Mouse (Mus musculus): ENCODE measurements around the gene Pkn2. TPM values are rescaled to one million over a fixed set of nuclear protein-coding genes. Genes with fewer than 3 reads are reported as not detected.

The Pkn2 gene
- polyA plus RNA-seq, 1 experiment: 57.9 TPM

DNA sequence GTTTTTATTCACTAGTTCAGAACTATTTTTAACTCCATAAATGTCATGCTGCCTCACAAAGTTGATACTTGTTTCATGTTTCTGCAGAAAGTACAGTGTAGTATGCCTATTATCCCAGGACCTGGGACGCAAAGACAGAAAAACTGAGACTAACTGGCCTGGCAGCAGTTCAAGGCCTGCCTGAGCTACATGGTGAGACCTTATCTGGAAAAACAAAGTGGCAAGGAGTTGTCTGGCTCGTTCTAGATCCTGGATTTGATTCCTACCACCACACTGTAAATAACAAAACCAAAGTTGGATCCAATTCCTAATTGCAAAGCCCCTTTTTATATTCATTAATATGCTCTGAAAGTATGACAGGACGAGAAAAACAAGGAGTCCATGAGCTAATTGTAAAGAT lies 25.0 kb downstream of the Pkn2 start:
- TF ChIP-seq GATA1 (IDR thresholded peaks at IDR 0.05; ENCODE audit: low read length): no peak

DNA sequence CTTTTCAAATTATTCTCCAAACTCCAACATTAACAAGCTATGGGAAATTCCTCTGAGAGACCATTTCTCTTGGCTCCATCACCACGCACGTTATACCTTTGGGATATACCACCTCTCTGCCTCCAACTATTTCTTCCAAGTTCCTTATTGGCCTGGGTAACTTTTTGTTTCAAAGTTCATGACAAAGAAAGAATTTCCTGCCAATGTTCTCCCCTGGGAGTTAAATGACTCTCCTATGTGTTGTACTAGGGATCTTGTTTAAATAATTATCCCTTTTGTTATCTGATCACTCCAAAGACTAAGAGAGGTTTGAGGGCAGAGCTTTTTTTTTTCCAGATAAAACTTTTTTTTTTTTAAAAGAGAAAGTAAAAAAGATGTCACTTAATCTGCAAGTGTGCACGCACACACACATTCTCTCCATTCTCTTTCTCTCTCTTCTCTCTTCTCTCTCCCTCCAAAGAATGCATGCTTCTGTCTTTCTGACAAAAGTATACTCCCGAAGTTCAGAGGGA lies 25.8 kb downstream of the Pkn2 start:
- TF ChIP-seq GATA1 (IDR thresholded peaks at IDR 0.05; ENCODE audit: low read length): no peak

DNA sequence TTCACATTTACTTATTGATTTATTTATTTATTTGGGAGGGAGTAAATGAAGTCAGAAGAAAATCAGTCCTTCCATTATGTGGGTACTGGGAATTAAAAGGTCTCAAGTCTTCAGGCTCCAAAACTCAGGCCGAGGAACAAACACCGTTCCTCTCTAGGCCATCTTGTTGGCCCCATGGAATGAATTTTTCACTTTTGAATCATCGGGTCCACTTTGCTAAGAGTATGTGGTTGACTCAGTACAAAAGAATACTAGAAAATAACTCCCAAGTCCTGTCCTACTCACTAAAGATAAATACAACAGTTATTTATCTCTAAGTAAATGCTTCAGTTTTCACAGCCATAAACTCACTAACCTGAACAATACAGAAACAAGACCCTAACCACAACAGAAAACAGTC lies 28.9 kb downstream of the Pkn2 start:
- no peak for TF ChIP-seq GATA1 (IDR thresholded peaks at IDR 0.05; ENCODE audit: low read length)

GRCm38 (mm10) chr3:142851631-142852030 lies 30.2 kb downstream of the Pkn2 start:
- no peak for TF ChIP-seq GATA1 (IDR thresholded peaks at IDR 0.05; ENCODE audit: low read length)

DNA sequence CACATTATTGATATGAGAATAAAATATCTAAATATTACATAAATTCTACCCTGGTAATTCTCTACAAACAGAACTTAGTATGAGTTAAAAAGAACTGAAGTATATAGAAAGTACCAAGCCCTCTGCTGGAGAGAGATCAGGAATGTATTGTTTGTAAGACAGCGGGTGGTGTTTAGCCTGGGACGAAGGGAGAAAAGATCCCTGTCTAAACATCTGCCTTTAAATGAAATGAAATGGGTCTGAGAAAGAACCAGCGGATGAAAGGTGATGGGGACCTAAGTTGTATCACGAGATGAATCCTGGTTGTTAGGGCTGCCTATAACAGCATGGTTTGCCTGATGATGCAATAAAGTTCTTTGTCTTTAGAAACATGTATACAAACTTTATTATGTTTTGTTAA lies 41.8 kb downstream of the Pkn2 start:
- no peak for TF ChIP-seq GATA1 (IDR thresholded peaks at IDR 0.05; ENCODE audit: low read length)

GRCm38 (mm10) chr3:142834761-142835160 lies 47.0 kb downstream of the Pkn2 start:
- TF ChIP-seq GATA1 (IDR thresholded peaks at IDR 0.05; ENCODE audit: low read length): peak; percentile 28

DNA sequence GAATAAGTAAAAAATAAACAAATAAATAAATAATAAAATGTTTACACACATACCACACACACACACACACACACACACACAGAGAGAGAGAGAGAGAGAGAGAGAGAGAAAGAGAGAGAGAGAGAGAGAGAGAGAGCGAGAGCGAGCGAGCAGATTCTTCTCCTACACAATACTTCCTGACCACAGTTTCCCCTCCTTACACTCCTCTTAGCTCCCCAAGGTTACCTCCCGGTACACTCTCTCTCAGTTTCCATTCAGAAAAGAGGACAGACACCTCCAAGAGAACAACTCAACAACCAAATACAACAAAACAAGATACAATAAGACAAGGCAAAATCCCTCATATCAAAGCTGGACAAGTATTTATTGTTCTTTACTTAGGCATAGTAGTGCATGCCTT lies 47.8 kb downstream of the Pkn2 start:
- TF ChIP-seq GATA1 (IDR thresholded peaks at IDR 0.05; ENCODE audit: low read length): no peak

DNA sequence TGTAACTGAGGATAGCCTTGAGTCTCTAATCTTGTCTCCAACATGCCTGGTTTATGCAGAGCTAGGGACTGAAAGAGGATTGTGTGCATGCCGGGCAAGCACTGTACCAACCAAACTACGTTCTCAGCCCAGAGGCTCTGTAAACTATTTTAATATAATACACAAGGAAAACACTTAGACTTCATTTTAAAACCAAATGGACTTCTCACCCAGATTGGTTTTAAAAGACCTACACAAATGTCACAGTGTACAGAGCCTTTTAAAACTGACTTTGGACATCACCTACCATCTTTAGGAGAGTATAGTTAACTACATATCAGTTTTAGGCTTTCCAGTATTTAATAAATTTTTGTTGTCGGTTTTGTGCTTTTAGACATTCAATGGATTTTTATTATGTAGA lies 48.9 kb downstream of the Pkn2 start:
- TF ChIP-seq GATA1 (IDR thresholded peaks at IDR 0.05; ENCODE audit: low read length): no peak

DNA sequence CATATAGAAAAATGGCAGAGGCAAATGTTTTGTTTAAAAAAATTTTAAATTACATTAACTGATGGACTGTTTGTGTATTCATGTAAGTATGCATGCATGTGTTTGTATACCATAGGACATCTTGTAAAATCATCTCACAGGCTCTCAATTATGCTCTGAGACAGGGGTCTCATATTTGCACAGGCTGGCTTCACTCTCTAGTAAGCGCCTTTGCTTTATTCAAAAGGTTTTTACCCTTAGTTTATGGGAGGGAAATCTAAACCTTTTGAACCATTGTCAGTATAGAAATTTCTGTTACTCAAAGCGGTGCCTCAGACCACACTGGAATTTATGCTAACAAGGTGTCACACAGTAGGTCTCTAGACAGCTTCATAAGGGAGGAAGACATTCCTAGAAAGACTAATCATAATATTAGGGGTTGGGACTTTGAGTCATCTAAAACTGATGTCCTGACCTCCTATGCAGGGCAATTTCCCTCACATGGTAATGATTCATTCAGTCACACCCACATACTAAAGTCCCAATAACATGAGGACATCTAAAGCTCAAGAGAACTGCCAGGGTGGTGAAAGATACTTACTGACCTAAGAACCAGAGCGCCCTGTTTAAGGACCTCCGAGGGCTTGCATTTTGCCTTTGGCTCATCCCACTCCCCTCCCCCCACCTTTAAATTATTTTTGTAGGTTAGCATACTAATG lies 55.2 kb downstream of the Pkn2 start:
- TF ChIP-seq GATA1 (IDR thresholded peaks at IDR 0.05; ENCODE audit: low read length): no peak

DNA sequence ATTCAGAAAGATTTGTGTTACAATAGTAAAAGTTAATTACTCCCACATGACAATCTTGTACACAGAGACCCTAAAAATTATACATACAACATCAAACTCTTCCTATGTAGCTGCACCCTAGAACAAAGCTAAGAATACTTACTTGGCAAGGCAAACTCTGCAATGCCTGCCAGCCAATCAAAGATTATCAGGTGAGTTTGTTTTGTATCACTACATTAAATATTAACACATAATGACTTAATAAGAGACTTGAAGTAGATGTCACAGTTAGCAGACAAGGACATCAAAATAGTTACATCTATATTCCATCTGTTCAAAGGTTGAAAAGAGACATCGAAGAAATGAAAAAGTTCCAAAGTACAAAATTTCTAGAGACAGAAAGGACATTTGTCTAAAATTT lies 58.2 kb downstream of the Pkn2 start:
- no peak for TF ChIP-seq GATA1 (IDR thresholded peaks at IDR 0.05; ENCODE audit: low read length)

- TF ChIP-seq GATA1 (IDR thresholded peaks at IDR 0.05; ENCODE audit: low read length): no peak
These were observed 64.3 kb downstream of the Pkn2 start for GRCm38 (mm10) chr3:142817506-142817905.

DNA sequence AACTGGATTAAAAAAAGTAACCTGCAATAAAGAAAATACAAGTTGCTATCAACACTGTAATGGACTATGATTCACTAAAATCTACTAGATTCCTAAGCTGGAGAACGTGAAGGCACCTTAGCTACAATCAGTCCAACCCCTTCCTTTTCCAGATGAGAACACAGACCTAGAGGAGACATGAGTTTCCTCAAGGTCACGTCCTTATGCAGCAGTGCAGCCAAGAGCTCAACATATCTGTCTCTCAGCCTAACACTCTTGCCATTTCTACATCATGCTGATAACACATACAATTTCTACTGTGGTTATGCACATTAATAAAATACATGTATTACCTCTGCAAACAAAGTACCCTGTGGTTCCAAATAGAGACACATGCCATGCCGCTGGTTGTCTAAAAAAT lies 70.2 kb downstream of the Pkn2 start:
- no peak for TF ChIP-seq GATA1 (IDR thresholded peaks at IDR 0.05; ENCODE audit: low read length)

GRCm38 (mm10) chr3:142795587-142795986 lies 86.2 kb downstream of the Pkn2 start:
- no peak for TF ChIP-seq GATA1 (IDR thresholded peaks at IDR 0.05; ENCODE audit: low read length)

DNA sequence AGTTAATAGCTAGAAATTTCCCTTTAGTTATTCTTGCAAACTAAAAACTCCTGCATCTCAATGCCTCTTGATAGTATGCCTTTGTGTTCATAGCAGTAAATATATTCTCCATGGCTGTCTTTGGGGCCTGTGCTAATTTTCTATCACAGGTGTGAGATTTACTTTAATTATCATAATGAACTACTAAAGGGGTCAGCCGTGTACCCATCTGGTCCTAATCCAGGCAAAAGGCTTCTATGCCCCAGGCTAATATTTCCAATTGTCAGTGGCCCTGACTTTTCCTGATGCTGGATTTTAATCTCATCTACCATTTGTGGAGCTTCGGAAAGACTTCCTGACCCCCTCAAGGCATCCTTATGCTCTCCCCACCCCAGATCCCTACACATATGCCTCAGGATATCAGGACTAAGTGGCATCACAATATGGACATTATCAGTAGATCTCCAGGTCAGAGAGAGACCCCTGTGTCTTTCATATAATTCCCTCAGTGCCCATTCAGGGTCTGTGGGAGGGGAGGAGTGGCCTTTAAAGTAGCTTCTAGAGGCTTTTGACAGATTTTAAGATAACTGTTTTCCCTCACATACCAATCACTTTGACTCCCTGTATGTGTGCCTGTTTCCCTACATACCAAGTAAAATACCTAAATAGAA lies 95.3 kb downstream of the Pkn2 start:
- no peak for TF ChIP-seq GATA1 (IDR thresholded peaks at IDR 0.05; ENCODE audit: low read length)

DNA sequence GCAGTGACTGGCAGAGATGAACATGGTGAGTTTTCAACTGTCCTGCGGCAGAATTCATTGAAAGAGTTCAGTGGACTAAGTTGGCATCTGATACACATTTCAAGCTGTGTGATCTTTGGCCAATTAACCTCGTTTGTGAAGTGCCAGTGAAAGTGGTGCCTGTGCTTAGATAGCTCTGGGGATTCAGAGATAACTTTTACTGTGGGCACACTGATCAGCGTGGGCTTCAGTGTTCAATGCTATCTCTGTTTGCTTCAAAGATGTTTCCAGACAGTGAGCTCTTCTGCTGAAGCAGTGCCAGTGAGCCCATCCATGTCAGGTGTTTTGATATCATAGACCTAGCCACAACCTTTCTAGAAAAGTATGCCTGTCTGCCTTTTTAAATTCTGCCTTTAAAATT lies 104.6 kb downstream of the Pkn2 start:
- no peak for TF ChIP-seq GATA1 (IDR thresholded peaks at IDR 0.05; ENCODE audit: low read length)

DNA sequence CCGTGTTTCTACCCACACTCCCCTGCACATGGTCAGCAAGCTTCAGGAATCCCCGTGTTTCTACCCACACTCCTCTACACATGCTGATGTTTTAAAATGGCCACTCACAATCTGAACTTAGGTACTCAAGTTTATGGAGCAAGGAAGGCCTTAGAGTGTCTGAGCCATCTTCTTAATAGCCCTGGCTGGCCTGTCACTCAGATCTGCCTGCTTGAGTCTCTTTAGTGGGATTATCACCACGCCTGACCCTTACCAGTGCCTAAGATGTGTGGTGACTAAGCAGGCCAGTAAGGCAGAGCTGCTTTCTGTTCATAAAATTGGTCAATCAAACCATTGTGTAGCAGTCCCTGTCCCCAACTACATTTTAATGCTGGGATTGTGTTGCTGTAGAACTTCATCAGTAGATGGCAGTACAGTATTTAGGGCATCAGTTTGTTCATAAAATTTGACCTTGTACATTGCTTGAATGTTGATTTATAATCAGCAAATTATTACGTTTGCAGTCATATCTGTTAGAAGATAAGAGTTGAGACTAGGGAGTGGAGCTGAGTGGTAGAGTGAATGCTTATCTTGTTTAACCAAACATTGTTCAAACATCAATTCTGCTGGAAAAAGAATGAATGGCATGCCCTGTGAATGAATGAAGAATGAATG lies 108.1 kb downstream of the Pkn2 start:
- no peak for TF ChIP-seq GATA1 (IDR thresholded peaks at IDR 0.05; ENCODE audit: low read length)

GRCm38 (mm10) chr3:142770518-142770917 lies 111.3 kb downstream of the Pkn2 start:
- TF ChIP-seq GATA1 (IDR thresholded peaks at IDR 0.05; ENCODE audit: low read length): no peak
